Mouse (Mus musculus): ENCODE measurements at regions not wholly inside any gene's neighbourhood (a gene's known extent, or its start where the extent isn't known, plus 50 kb on each side); places are given as distances from the start of the nearest gene placed in this dataset.

DNA sequence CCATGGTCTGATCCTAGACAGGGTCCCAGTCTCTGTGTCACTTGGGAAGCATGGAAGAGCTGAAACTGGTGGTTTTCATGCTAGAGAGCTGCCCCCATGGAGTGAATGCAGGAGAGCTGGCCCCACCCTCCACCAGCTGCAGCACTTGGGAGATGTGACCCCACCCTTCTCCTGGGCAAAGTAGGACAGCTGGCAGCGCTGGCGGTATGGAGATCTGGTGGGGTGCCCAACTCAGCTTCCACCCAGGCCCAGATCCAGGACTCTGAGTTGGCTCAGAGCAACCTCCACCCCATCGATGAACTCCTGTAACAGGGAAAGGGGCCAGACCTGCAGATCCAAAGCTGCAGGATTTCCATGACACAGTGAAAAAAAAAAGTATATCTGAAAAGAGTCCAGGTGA lies 115.3 kb upstream of the Flrt2 start:
- H3K27me3 ChIP-seq (replicated peaks; ENCODE audit: insufficient read depth, low read length): no peaks in the 10 kb centered on the region
- no peak overlapping the region for H3K27ac ChIP-seq (ENCODE audit: low read length)
- 57% methylated on average over 3 of the region's 3 CpGs for WGBS
- H3K4me3 ChIP-seq (ENCODE audit: low read depth, low read length): no peak overlapping the region
- ATAC-seq (no peak), DNase-seq (ENCODE audit: low spot score) (no peak)
- no peak overlapping the region for H3K9ac ChIP-seq (replicated peaks; ENCODE audit: low read depth)
- TF ChIP-seq EP300 (IDR thresholded peaks at IDR 0.05) (no peak), CTCF (IDR thresholded peaks at IDR 0.05) (no peak)
- H3K36me3 ChIP-seq (ENCODE audit: insufficient read depth, low read length): no peaks in the 10 kb centered on the region
- H3K4me2 ChIP-seq (replicated peaks; ENCODE audit: low read depth, low read length): no peak overlapping the region
- H3K4me1 ChIP-seq (ENCODE audit: insufficient read depth, low read depth, low read length): no peaks in the 10 kb centered on the region
- no peaks in the 10 kb centered on the region for H3K9me3 ChIP-seq (ENCODE audit: low read length)

GRCm38 (mm10) chr12:95589011-95589410 lies 103.0 kb upstream of the Flrt2 start:
- no peak for ATAC-seq
- Histone ChIP-seq H3K4me3 (ENCODE audit: low read depth, low read length) (no peak overlapping the region), H3K4me1 (ENCODE audit: insufficient read depth, low read depth, low read length) (no peaks in the 10 kb centered on the region), H3K36me3 (ENCODE audit: insufficient read depth, low read length) (no peaks in the 10 kb centered on the region), H3K4me2 (replicated peaks; ENCODE audit: low read depth, low read length) (no peak overlapping the region), H3K9me3 (ENCODE audit: low read length) (no peaks in the 10 kb centered on the region), H3K27me3 (replicated peaks; ENCODE audit: insufficient read depth, low read length) (no peaks in the 10 kb centered on the region), H3K27ac (ENCODE audit: low read length) (no peak overlapping the region), H3K9ac (replicated peaks; ENCODE audit: low read depth) (no peak overlapping the region)
- no peak for DNase-seq (ENCODE audit: low spot score)
- TF ChIP-seq CTCF (IDR thresholded peaks at IDR 0.05): no peak
- no peak for TF ChIP-seq EP300 (IDR thresholded peaks at IDR 0.05)

- no peak for TF ChIP-seq EP300 (IDR thresholded peaks at IDR 0.05)
- TF ChIP-seq CTCF (IDR thresholded peaks at IDR 0.05): no peak
- Histone ChIP-seq H3K9me3 (ENCODE audit: low read length) (no peaks in the 10 kb centered on the region), H3K9ac (replicated peaks; ENCODE audit: low read depth) (no peak overlapping the region), H3K4me3 (ENCODE audit: low read depth, low read length) (no peak overlapping the region), H3K27me3 (replicated peaks; ENCODE audit: insufficient read depth, low read length) (no peaks in the 10 kb centered on the region), H3K27ac (ENCODE audit: low read length) (no peak overlapping the region), H3K4me2 (replicated peaks; ENCODE audit: low read depth, low read length) (no peak overlapping the region), H3K36me3 (ENCODE audit: insufficient read depth, low read length) (no peaks in the 10 kb centered on the region), H3K4me1 (ENCODE audit: insufficient read depth, low read depth, low read length) (no peaks in the 10 kb centered on the region)
- no peak for ATAC-seq
- DNase-seq (ENCODE audit: low spot score): no peak
- 64% methylated on average over 1 of the region's 1 CpGs for WGBS
Observed at GRCm38 (mm10) chr12:95619281-95619680, 72.7 kb upstream of the Flrt2 start.

GRCm38 (mm10) chr12:95631029-95631428 lies 61.0 kb upstream of the Flrt2 start:
- Histone ChIP-seq H3K4me3 (ENCODE audit: low read depth, low read length) (no peak overlapping the region), H3K9ac (replicated peaks; ENCODE audit: low read depth) (no peak overlapping the region), H3K4me1 (ENCODE audit: insufficient read depth, low read depth, low read length) (no peaks in the 10 kb centered on the region), H3K27ac (ENCODE audit: low read length) (no peak overlapping the region), H3K36me3 (ENCODE audit: insufficient read depth, low read length) (no peaks in the 10 kb centered on the region), H3K9me3 (ENCODE audit: low read length) (no peaks in the 10 kb centered on the region), H3K27me3 (replicated peaks; ENCODE audit: insufficient read depth, low read length) (no peaks in the 10 kb centered on the region), H3K4me2 (replicated peaks; ENCODE audit: low read depth, low read length) (no peak overlapping the region)
- ATAC-seq (no peak), DNase-seq (ENCODE audit: low spot score) (peak; percentile 19)
- WGBS: 63% methylated on average over 1 of the region's 1 CpGs
- TF ChIP-seq EP300 (IDR thresholded peaks at IDR 0.05) (no peak), CTCF (IDR thresholded peaks at IDR 0.05) (no peak)

DNA sequence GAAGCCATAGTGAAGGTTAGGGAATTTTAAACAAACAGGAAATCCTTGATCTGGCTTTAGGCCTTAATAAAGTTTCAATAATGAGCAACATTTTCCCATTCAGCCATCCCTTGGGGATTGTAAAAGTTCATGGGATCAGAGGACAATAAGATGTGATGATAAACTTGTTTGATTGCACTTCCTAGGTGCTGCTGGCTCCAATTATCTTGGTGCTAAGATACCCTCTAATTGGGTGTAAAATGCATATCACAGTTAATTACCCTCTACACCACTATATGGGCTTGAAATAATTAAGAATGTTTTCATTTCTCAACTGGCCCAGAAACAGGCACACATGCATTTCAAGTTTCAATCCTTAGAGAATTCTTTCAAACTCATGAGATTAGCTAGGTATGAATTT lies 55.4 kb upstream of the Flrt2 start:
- Histone ChIP-seq H3K36me3 (ENCODE audit: insufficient read depth, low read length) (no peaks in the 10 kb centered on the region), H3K9me3 (ENCODE audit: low read length) (no peaks in the 10 kb centered on the region), H3K27me3 (replicated peaks; ENCODE audit: insufficient read depth, low read length) (no peaks in the 10 kb centered on the region), H3K27ac (ENCODE audit: low read length) (no peak overlapping the region), H3K4me1 (ENCODE audit: insufficient read depth, low read depth, low read length) (no peaks in the 10 kb centered on the region), H3K4me2 (replicated peaks; ENCODE audit: low read depth, low read length) (no peak overlapping the region), H3K9ac (replicated peaks; ENCODE audit: low read depth) (no peak overlapping the region), H3K4me3 (ENCODE audit: low read depth, low read length) (no peak overlapping the region)
- TF ChIP-seq EP300 (IDR thresholded peaks at IDR 0.05) (no peak), CTCF (IDR thresholded peaks at IDR 0.05) (no peak)
- no peak for DNase-seq (ENCODE audit: low spot score)
- ATAC-seq: no peak

DNA sequence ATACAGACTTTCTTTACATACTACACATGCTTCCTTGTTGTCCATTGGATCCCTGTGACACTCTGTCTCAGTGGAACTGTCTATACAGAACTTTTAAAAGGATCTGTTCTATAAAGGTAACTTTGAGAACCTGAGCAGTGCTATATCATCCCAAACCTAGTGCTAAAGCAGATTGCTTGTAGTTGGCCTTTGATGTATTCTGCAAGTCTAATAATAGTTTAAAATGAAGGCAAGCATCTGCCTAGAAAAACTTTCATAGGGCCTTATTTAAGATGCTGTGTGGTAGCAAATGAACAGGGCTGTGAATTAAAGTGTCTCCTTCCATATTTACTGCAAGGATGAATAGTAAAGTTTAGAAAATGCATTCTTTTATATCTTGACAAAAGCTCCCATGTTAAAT lies 52.1 kb upstream of the Flrt2 start:
- H3K4me1 ChIP-seq (ENCODE audit: insufficient read depth, low read depth, low read length): no peaks in the 10 kb centered on the region
- no peaks in the 10 kb centered on the region for H3K36me3 ChIP-seq (ENCODE audit: insufficient read depth, low read length)
- TF ChIP-seq CTCF (IDR thresholded peaks at IDR 0.05) (no peak), EP300 (IDR thresholded peaks at IDR 0.05) (no peak)
- no peak for ATAC-seq
- DNase-seq (ENCODE audit: low spot score): no peak
- H3K9me3 ChIP-seq (ENCODE audit: low read length): no peaks in the 10 kb centered on the region
- H3K4me2 ChIP-seq (replicated peaks; ENCODE audit: low read depth, low read length): no peak overlapping the region
- no peaks in the 10 kb centered on the region for H3K27me3 ChIP-seq (replicated peaks; ENCODE audit: insufficient read depth, low read length)
- H3K4me3 ChIP-seq (ENCODE audit: low read depth, low read length): no peak overlapping the region
- H3K27ac ChIP-seq (ENCODE audit: low read length): no peak overlapping the region
- H3K9ac ChIP-seq (replicated peaks; ENCODE audit: low read depth): no peak overlapping the region

DNA sequence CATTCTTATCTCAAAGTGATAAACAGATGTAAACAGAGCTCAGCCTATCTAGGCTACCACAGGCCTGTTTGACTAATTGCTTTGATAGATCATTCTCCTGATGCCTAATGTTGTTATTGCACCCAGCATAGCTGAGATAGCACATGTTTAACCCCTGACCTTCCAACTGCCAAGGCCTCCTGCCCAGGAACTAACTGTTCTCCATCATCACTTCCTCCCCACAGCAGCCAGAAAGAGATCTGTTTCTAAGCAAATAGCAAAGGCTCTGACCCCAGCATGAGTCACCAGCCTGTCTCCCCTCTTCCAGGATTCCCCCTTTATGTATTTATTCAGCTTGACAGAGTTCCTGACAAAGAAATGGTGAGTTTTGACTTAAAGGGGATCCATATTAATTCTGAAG lies 50.4 kb upstream of the Flrt2 start:
- Histone ChIP-seq H3K27me3 (replicated peaks; ENCODE audit: insufficient read depth, low read length) (no peaks in the 10 kb centered on the region), H3K36me3 (ENCODE audit: insufficient read depth, low read length) (no peaks in the 10 kb centered on the region), H3K27ac (ENCODE audit: low read length) (no peak overlapping the region), H3K9ac (replicated peaks; ENCODE audit: low read depth) (no peak overlapping the region), H3K4me2 (replicated peaks; ENCODE audit: low read depth, low read length) (no peak overlapping the region), H3K9me3 (ENCODE audit: low read length) (no peaks in the 10 kb centered on the region), H3K4me3 (ENCODE audit: low read depth, low read length) (no peak overlapping the region), H3K4me1 (ENCODE audit: insufficient read depth, low read depth, low read length) (no peaks in the 10 kb centered on the region)
- ATAC-seq (no peak), DNase-seq (ENCODE audit: low spot score) (no peak)
- TF ChIP-seq CTCF (IDR thresholded peaks at IDR 0.05): no peak
- TF ChIP-seq EP300 (IDR thresholded peaks at IDR 0.05): no peak
